Mouse (Mus musculus) megakaryocyte, adult 5-6 weeks (primary cell): Measurements from ENCODE around the gene Ankrd63. TPM values are rescaled to one million over a fixed set of nuclear protein-coding genes. Genes with fewer than 3 reads are reported as not detected.
A peak's percentile ranks its signal among the peaks of the same experiment; 100 is the strongest.
"Not testable (repeated sequence)": the region's sequence is repeated elsewhere in the genome, so short reads cannot be mapped to it uniquely, and the experiment has no call there.

ENCODE experiments used
- ATAC-seq: 2 replicates; pipeline ENCODE4 v1.8.0; 2016; ENCODE audit warnings: mild to moderate bottlenecking, inconsistent platforms; ENCODE audit not compliant: poor library complexity, severe bottlenecking
- total RNA-seq, 2 experiments: library from RNA; stranded (forward) in 1 of 2; stranded (reverse) in 1 of 2; fragments of 153-499, 151-499 nt in 1 of 2; fragments of 221-1000, 200-1000 nt in 1 of 2; gene quantifications; 2 replicates each; pipeline versions ENCODE4 v1.2.3 to v1.2.4; 2015 to 2017

Ankrd63 gene
- total RNA-seq, 2 experiments from 2014 or later, result 0.07 TPM

- ATAC-seq, result no peak
Observed at GRCm38 (mm10) chr2:118663804-118664766, 39.7 kb downstream of the Ankrd63 start.

- ATAC-seq, result no peak
Observed at GRCm38 (mm10) chr2:118662902-118663803, 40.6 kb downstream of the Ankrd63 start, which contains the start of gene Pak6. Gene Pak6 (plus strand): TSS chr2:118663303.

GRCm38 (mm10) chr2:118661891-118662290 is 41.9 kb downstream of the Ankrd63 start:
- ATAC-seq, result no peak

- ATAC-seq, result peak; percentile 68
Observed at GRCm38 (mm10) chr2:118659998-118660452, 43.7 kb downstream of the Ankrd63 start.

- no peak for ATAC-seq
Observed at GRCm38 (mm10) chr2:118659493-118659892, 44.3 kb downstream of the Ankrd63 start.

- peak; percentile 34 for ATAC-seq
Observed at GRCm38 (mm10) chr2:118659077-118659476, 44.7 kb downstream of the Ankrd63 start.

- ATAC-seq, result peak; percentile 54; the same call in 1 of the 2 replicates
Observed at GRCm38 (mm10) chr2:118658457-118658856, 45.3 kb downstream of the Ankrd63 start.

- no peak for ATAC-seq
Observed at GRCm38 (mm10) chr2:118656688-118657281, 47.0 kb downstream of the Ankrd63 start.

- not testable (repeated sequence) for ATAC-seq
Observed at GRCm38 (mm10) chr2:118650697-118651096, 53.1 kb downstream of the Ankrd63 start.

Other genes starting within 250 kb of the Ankrd63 start
- 160 and 173 TPM in 2 replicates for gene Srp14, start 224.3 kb downstream of the Ankrd63 start, total RNA-seq (2015)
- 181 and 193 TPM in 2 replicates for gene Srp14, start 224.3 kb downstream of the Ankrd63 start, total RNA-seq (2017)
- gene Bmf, start 154.3 kb downstream of the Ankrd63 start, total RNA-seq (2015), result 8.8 and 12.4 TPM in 2 replicates
- 9.7 and 11.5 TPM in 2 replicates for gene Bmf, start 154.3 kb downstream of the Ankrd63 start, total RNA-seq (2017)
- 48.8 and 63.4 TPM in 2 replicates for gene Bub1b, start 105.8 kb downstream of the Ankrd63 start, total RNA-seq (2015)
- gene Bub1b, start 105.8 kb downstream of the Ankrd63 start, total RNA-seq (2017), result 139 TPM in 2 replicates
- gene Pak6, start 40.7 kb downstream of the Ankrd63 start, total RNA-seq (2015), result not detected in 2 replicates
- not detected in 2 replicates for gene Pak6, start 40.7 kb downstream of the Ankrd63 start, total RNA-seq (2017)
- 48.2 and 48.4 TPM in 2 replicates for gene Plcb2, start 24.5 kb upstream of the Ankrd63 start, total RNA-seq (2015)
- 38.1 and 46.9 TPM in 2 replicates for gene Plcb2, start 24.5 kb upstream of the Ankrd63 start, total RNA-seq (2017)
- 12.0 and 15.3 TPM in 2 replicates for gene Inafm2, start 41.8 kb upstream of the Ankrd63 start, total RNA-seq (2015)
- 10.6 and 11.2 TPM in 2 replicates for gene Inafm2, start 41.8 kb upstream of the Ankrd63 start, total RNA-seq (2017)
- gene Ccdc9b, start 58.7 kb upstream of the Ankrd63 start, total RNA-seq (2015), result 0.16 TPM in 1 of 2 replicates, not detected in the other
- 0.44 and 0.53 TPM in 2 replicates for gene Ccdc9b, start 58.7 kb upstream of the Ankrd63 start, total RNA-seq (2017)
- gene Phgr1, start 68.8 kb upstream of the Ankrd63 start, total RNA-seq (2015), result not detected in 2 replicates
- gene Phgr1, start 68.8 kb upstream of the Ankrd63 start, total RNA-seq (2017), result not detected in 2 replicates
- 0.02 TPM in 1 of 2 replicates, not detected in the other for gene Disp2, start 75.8 kb upstream of the Ankrd63 start, total RNA-seq (2015)
- gene Disp2, start 75.8 kb upstream of the Ankrd63 start, total RNA-seq (2017), result not detected in 2 replicates
- 58.8 and 59.7 TPM in 2 replicates for gene Knstrn, start 110.0 kb upstream of the Ankrd63 start, total RNA-seq (2015)
- gene Knstrn, start 110.0 kb upstream of the Ankrd63 start, total RNA-seq (2017), result 182 and 217 TPM in 2 replicates
- gene Ivd, start 158.0 kb upstream of the Ankrd63 start, total RNA-seq (2015), result 11.4 and 12.9 TPM in 2 replicates
- gene Ivd, start 158.0 kb upstream of the Ankrd63 start, total RNA-seq (2017), result 21.6 and 28.0 TPM in 2 replicates
- gene Bahd1, start 196.4 kb upstream of the Ankrd63 start, total RNA-seq (2015), result 5.1 and 5.3 TPM in 2 replicates
- 3.2 and 4.2 TPM in 2 replicates for gene Bahd1, start 196.4 kb upstream of the Ankrd63 start, total RNA-seq (2017)
- 4.6 and 5.3 TPM in 2 replicates for gene Chst14, start 222.5 kb upstream of the Ankrd63 start, total RNA-seq (2015)
- gene Chst14, start 222.5 kb upstream of the Ankrd63 start, total RNA-seq (2017), result 1.4 and 3.5 TPM in 2 replicates